Comparison of ENCODE assay signal across 29 mouse cellular contexts in genomic region chr19:32277287-32277686, GRCm38 (mm10).
DNase-seq lines count a peak whose midpoint lies in the region; ATAC-seq and TF ChIP-seq lines count a peak whose summit lies in the region.
"Had no signal": no experiment of that assay in that cellular context is flagged by ENCODE, and none has a peak within 500 bp of the region (broad histone marks: within the 10 kb centered on the region; RNA-seq: fewer than 3 reads in every experiment).

No protein-coding gene starts in this region.

- no peak overlapping the region for H3K4me2 ChIP-seq in kidney, postnatal 0 days (ENCODE audit: low read length)
- no peak overlapping the region for H3K4me2 ChIP-seq in liver, embryonic 13.5 days
- H3K4me2 ChIP-seq: embryonic facial prominence, embryonic 12.5 days; heart, embryonic 15.5 days; hindbrain, embryonic 12.5 days; limb, embryonic 15.5 days; neural tube, embryonic 15.5 days; stomach, embryonic 15.5 days had no signal

- H3K36me3 ChIP-seq in heart, adult 2 months (ENCODE audit: control insufficient read depth, insufficient read depth, low read length): peaks cover 6% of the 10 kb centered on the region
- no peaks in the 10 kb centered on the region for H3K36me3 ChIP-seq in kidney, postnatal 0 days (ENCODE audit: insufficient read depth, low read length)
- no peaks in the 10 kb centered on the region for H3K36me3 ChIP-seq in liver, embryonic 13.5 days
- no peaks in the 10 kb centered on the region for H3K36me3 ChIP-seq in small intestine, adult 2 months (ENCODE audit: control insufficient read depth, insufficient read depth, low read length)
- H3K36me3 ChIP-seq: embryonic facial prominence, embryonic 12.5 days; heart, embryonic 10.5 days; heart, embryonic 15.5 days; hindbrain, embryonic 12.5 days; limb, embryonic 10.5 days; limb, embryonic 15.5 days; neural tube, embryonic 15.5 days; stomach, embryonic 15.5 days had no signal

- 0 out of 2 replicates have a peak overlapping the region, but pooled peaks have one; percentile 3 for H3K27ac ChIP-seq in heart, adult 2 months
- peak overlapping the region; percentile 42; the same call in 1 of the 2 replicates for H3K27ac ChIP-seq in kidney, postnatal 0 days
- peak overlapping the region; percentile 10; the same call in 1 of the 2 replicates for H3K27ac ChIP-seq in liver, embryonic 13.5 days
- 0 out of 2 replicates have a peak overlapping the region, but pooled peaks have one; percentile 4 for H3K27ac ChIP-seq in small intestine, adult 2 months (ENCODE audit: insufficient read depth, low read depth, low read length)
- H3K27ac ChIP-seq: embryonic facial prominence, embryonic 12.5 days; heart, embryonic 10.5 days; heart, embryonic 15.5 days; hindbrain, embryonic 12.5 days; hindbrain, postnatal 0 days; limb, embryonic 10.5 days; limb, embryonic 15.5 days; neural tube, embryonic 15.5 days; stomach, embryonic 15.5 days had no signal

- no peak overlapping the region for H3K9ac ChIP-seq in heart, adult 2 months (ENCODE audit: low read depth, low read length)
- H3K9ac ChIP-seq in kidney, postnatal 0 days (ENCODE audit: low read depth, low read length): no peak overlapping the region
- no peak overlapping the region for H3K9ac ChIP-seq in liver, embryonic 13.5 days
- H3K9ac ChIP-seq: embryonic facial prominence, embryonic 12.5 days; heart, embryonic 15.5 days; hindbrain, embryonic 12.5 days; limb, embryonic 15.5 days; neural tube, embryonic 15.5 days; stomach, embryonic 15.5 days had no signal

- H3K79me2 ChIP-seq in heart, adult 2 months (replicated peaks; ENCODE audit: control insufficient read depth, insufficient read depth, low read length): no peaks in the 10 kb centered on the region

- WGBS in heart, adult 2 months: 93% methylated on average over 2 of the region's 2 CpGs
- 79% methylated on average over 2 of the region's 2 CpGs for WGBS in kidney, postnatal 0 days
- 64% methylated on average over 2 of the region's 2 CpGs for WGBS in liver, embryonic 13.5 days (ENCODE audit: insufficient replicate concordance)
- 33% methylated on average over 2 of the region's 2 CpGs for WGBS in small intestine, adult 2 months

- H3K9me3 ChIP-seq in kidney, postnatal 0 days (replicated peaks; ENCODE audit: low read length): no peaks in the 10 kb centered on the region
- no peaks in the 10 kb centered on the region for H3K9me3 ChIP-seq in liver, embryonic 13.5 days (replicated peaks)
- H3K9me3 ChIP-seq: embryonic facial prominence, embryonic 12.5 days; heart, embryonic 10.5 days; heart, embryonic 15.5 days; hindbrain, embryonic 12.5 days; limb, embryonic 10.5 days; limb, embryonic 15.5 days; neural tube, embryonic 15.5 days; stomach, embryonic 15.5 days had no signal

- TF ChIP-seq POLR2A in heart, adult 2 months (IDR thresholded peaks at IDR 0.05; ENCODE audit: insufficient read depth, low read depth, low read length): no peak
- TF ChIP-seq POLR2A in small intestine, adult 2 months (IDR thresholded peaks at IDR 0.05; ENCODE audit: low read depth, low read length): no peak

- intact Hi-C loops in heart, adult 2 months (cut with DNase I): no loop called here
- intact Hi-C loops in heart, postnatal 25 days (cut with DNase I): no loop called here

- no peak for TF ChIP-seq CTCF in heart, adult 2 months (IDR thresholded peaks at IDR 0.05)
- TF ChIP-seq CTCF in kidney, postnatal 0 days (IDR thresholded peaks at IDR 0.05; ENCODE audit: low read depth): no peak
- TF ChIP-seq CTCF in small intestine, adult 2 months (IDR thresholded peaks at IDR 0.05; ENCODE audit: extremely low read depth, insufficient read length, insufficient replicate concordance, low read depth, low read length): no peak

- H3K27me3 ChIP-seq in heart, adult 2 months (ENCODE audit: control insufficient read depth, insufficient read depth, low read length): no peaks in the 10 kb centered on the region
- H3K27me3 ChIP-seq in kidney, postnatal 0 days (ENCODE audit: insufficient read depth, low read length): no peaks in the 10 kb centered on the region
- H3K27me3 ChIP-seq in liver, embryonic 13.5 days: no peaks in the 10 kb centered on the region
- H3K27me3 ChIP-seq in small intestine, adult 2 months (ENCODE audit: control insufficient read depth, insufficient read depth, low read length): no peaks in the 10 kb centered on the region
- H3K27me3 ChIP-seq: CH12.LX; embryonic facial prominence, embryonic 12.5 days; heart, embryonic 15.5 days; hindbrain, embryonic 12.5 days; limb, embryonic 15.5 days; neural tube, embryonic 15.5 days; stomach, embryonic 15.5 days had no signal

- no peak overlapping the region for H3K4me3 ChIP-seq in heart, adult 2 months
- no peak overlapping the region for H3K4me3 ChIP-seq in kidney, postnatal 0 days (replicated peaks; ENCODE audit: low read depth, low read length)
- no peak overlapping the region for H3K4me3 ChIP-seq in liver, embryonic 13.5 days (replicated peaks)
- H3K4me3 ChIP-seq in small intestine, adult 2 months (ENCODE audit: low read depth, low read length): no peak overlapping the region
- H3K4me3 ChIP-seq: embryonic facial prominence, embryonic 12.5 days; heart, embryonic 10.5 days; heart, embryonic 15.5 days; hindbrain, embryonic 12.5 days; limb, embryonic 10.5 days; limb, embryonic 15.5 days; neural tube, embryonic 15.5 days; stomach, embryonic 15.5 days had no signal

- DNase-seq in heart, adult 2 months: no peak
- no peak for DNase-seq in heart, postnatal 25 days (ENCODE audit: low spot score)
- no peak for DNase-seq in kidney, postnatal 0 days (ENCODE audit: low spot score)
- no peak for DNase-seq in kidney, adult 8-10 months
- no peak for DNase-seq in liver, embryonic 13.5 days
- no peak for DNase-seq in lung, adult 18-20 months
- DNase-seq: adrenal gland, postnatal 10 days; cerebellum, adult 11 months; cerebellum, adult 9-11 months; embryo, embryonic 11 days; gastrocnemius, postnatal 14 days; heart, postnatal 36 days; midbrain, embryonic 14.5 days; retina, postnatal 1 day; right cerebral cortex, postnatal 14 days; thymus, postnatal 14 days had no signal

- peaks cover 19% of the 10 kb centered on the region for H3K4me1 ChIP-seq in heart, adult 2 months (ENCODE audit: control insufficient read depth, insufficient read depth, low read length)
- peaks cover 16% of the 10 kb centered on the region; the same call in 1 of the 2 replicates for H3K4me1 ChIP-seq in kidney, postnatal 0 days (replicated peaks; ENCODE audit: insufficient read depth, low read length)
- H3K4me1 ChIP-seq in liver, embryonic 13.5 days (replicated peaks): peaks cover 91% of the 10 kb centered on the region
- peaks cover 28% of the 10 kb centered on the region; the same call in 1 of the 2 replicates for H3K4me1 ChIP-seq in small intestine, adult 2 months (ENCODE audit: control insufficient read depth, insufficient read depth, insufficient read length, low read length)
- H3K4me1 ChIP-seq: hindbrain, embryonic 12.5 days had no signal

- no peak for ATAC-seq in kidney, postnatal 0 days (replicated peaks; ENCODE audit: low FRiP score, low read depth)
- no peak for ATAC-seq in liver, embryonic 13.5 days (ENCODE audit: low read depth)
- no peak for ATAC-seq in activated CD4-positive, CD25-positive, alpha-beta regulatory T cell, adult 4 months
- ATAC-seq: forebrain, embryonic 14.5 days; hindbrain, postnatal 0 days had no signal

- TF ChIP-seq EP300 in heart, adult 2 months (IDR thresholded peaks at IDR 0.05; ENCODE audit: insufficient read depth, low read depth, low read length): no peak
